Mouse (Mus musculus) spleen, adult 2 months (tissue): Measurements from ENCODE around the gene Dus2. TPM values are rescaled to one million over a fixed set of nuclear protein-coding genes. Genes with fewer than 3 reads are reported as not detected.
A peak's percentile ranks its signal among the peaks of the same experiment; 100 is the strongest.

ENCODE experiments used
- DNase-seq, 2 experiments: peaks; one replicate each; pipeline versions ENCODE4 v3.0.0 to v3.0.0-alpha.2; 2012 to 2021; ENCODE audit warnings: low spot score in 2 of 2, low read depth in 1 of 2
- H3K27ac ChIP-seq: fragments of 200-500 bp; 2 replicates; pipeline ENCODE4 v1.5.1; 2012; ENCODE audit warnings: low read length, inconsistent platforms; ENCODE audit not compliant: insufficient read depth
- H3K27me3 ChIP-seq: fragments of 200-500 bp; 2 replicates; pipeline ENCODE4 v1.6.1; 2012; ENCODE audit warnings: mild to moderate bottlenecking, moderate library complexity, low read length, inconsistent platforms; ENCODE audit not compliant: control insufficient read depth, insufficient read depth
- H3K36me3 ChIP-seq: fragments of 200-500 bp; 2 replicates; pipeline ENCODE4 v1.6.1; 2012; ENCODE audit warnings: mild to moderate bottlenecking, low read length, inconsistent platforms; ENCODE audit not compliant: control insufficient read depth, insufficient read depth
- H3K4me1 ChIP-seq: fragments of 200-500 bp; 2 replicates; pipeline ENCODE4 v1.6.1; 2011; ENCODE audit warnings: inconsistent platforms; ENCODE audit not compliant: control insufficient read depth, insufficient read depth, insufficient read length
- H3K4me3 ChIP-seq: fragments of 200-500 bp; 2 replicates; pipeline ENCODE4 v1.5.1; 2011; ENCODE audit warnings: mild to moderate bottlenecking, inconsistent platforms; ENCODE audit not compliant: insufficient read depth, insufficient read length; ENCODE audit errors: extremely low read depth
- CTCF ChIP-seq: fragments of 200-500 bp; IDR thresholded peaks from 2 replicates; pipeline ENCODE4 v1.5.1; 2011; ENCODE audit warnings: mild to moderate bottlenecking, inconsistent platforms; ENCODE audit not compliant: insufficient read depth, insufficient read length, insufficient replicate concordance; ENCODE audit errors: extremely low read depth
- POLR2A ChIP-seq: fragments of 200-500 bp; IDR thresholded peaks from 2 replicates; pipeline ENCODE4 v1.6.1; 2011; ENCODE audit warnings: low read depth, low read length, inconsistent platforms
- WGBS: fragments of 180-500 bp; shearing (Covaris S2); methylation state at CpG from one replicate; pipeline ENCODE4 v1.1.7; 2018; 5-methylcytosine and 5-hydroxymethylcytosine counted together
- polyA plus RNA-seq: library from polyadenylated mRNA; depleted of rRNA; stranded (reverse); fragments of >200 nt; gene quantifications from 2 replicates; pipeline ENCODE4 v1.2.3, GENCODE M21; 2012

The Dus2 gene
- polyA plus RNA-seq, 1 experiment, result 7.1 TPM

DNA sequence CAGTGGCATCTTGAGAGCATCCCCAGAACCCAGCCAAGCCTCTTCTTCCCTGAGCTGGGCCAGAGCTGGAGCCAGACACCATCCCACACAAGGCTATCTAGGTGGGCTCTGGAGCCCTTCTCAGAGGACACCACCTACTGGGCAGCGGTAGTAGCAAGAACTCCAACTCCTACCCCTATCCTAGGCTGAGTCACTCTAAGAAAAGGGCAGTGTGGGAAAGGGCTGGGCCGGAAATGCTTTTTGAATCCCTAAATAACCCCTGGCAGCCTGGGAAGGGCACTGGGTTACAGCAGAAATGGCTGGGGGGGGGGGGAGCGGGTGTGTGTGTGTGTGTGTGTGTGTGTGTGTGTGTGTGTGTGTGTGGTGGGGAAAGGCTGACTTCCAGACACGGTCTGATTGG is 33.3 kb upstream of the Dus2 start:
- Histone ChIP-seq H3K4me1 (no peaks in the 10 kb centered on the region), H3K27me3 (no peaks in the 10 kb centered on the region), H3K36me3 (no peaks in the 10 kb centered on the region), H3K4me3 (no peak overlapping the region), H3K27ac (no peak overlapping the region)
- TF ChIP-seq CTCF (no peak), POLR2A (no peak)
- 87% methylated on average over 2 of the region's 4 CpGs for WGBS
- no peak for DNase-seq

DNA sequence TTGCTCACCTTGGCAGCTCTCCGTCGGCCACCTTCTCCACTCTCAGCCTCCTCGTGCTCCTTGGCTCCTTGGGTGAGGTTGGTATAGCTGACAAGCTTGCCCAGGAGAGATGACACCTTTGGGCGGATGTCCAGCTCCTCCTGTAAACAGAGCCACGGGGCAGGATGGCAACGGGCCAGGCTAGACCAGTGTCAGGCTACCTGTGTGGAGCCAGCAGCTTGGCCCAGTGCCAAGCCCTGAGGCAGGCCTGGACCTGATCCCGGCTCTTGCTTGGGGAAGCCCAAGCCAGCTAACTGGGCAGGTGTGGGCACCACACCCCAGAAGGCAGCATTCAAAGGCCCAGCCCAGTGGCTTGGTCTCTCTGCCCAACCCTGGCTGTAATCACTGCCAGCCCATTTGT is 31.8 kb upstream of the Dus2 start:
- no peak for TF ChIP-seq POLR2A
- TF ChIP-seq CTCF, result no peak
- Histone ChIP-seq H3K4me3 (no peak overlapping the region), H3K27ac (no peak overlapping the region), H3K4me1 (no peaks in the 10 kb centered on the region), H3K36me3 (no peaks in the 10 kb centered on the region), H3K27me3 (no peaks in the 10 kb centered on the region)
- DNase-seq, result no peak
- 92% methylated on average over 7 of the region's 7 CpGs for WGBS

DNA sequence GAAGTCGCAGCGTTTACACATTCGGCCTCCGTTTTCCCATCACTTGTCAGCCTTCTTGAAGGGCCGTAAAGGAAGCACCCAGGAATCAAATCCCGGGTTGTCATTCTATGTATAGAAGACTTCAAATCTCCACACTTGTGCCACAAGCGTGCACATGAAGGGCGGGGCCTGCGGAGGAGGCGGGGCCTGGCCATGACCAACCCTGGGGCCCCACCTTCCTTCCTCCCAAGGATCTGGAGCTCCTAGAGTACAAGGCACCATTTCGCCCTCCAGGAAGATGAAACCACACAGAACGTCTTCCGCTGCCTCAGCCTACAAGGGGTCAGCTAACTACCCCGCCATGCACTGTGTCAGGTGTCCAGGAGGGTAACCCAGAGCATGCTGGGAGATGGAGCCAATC is 30.0 kb upstream of the Dus2 start:
- TF ChIP-seq POLR2A (no peak), CTCF (no peak)
- DNase-seq, result no peak
- H3K36me3 ChIP-seq, result no peaks in the 10 kb centered on the region

DNA sequence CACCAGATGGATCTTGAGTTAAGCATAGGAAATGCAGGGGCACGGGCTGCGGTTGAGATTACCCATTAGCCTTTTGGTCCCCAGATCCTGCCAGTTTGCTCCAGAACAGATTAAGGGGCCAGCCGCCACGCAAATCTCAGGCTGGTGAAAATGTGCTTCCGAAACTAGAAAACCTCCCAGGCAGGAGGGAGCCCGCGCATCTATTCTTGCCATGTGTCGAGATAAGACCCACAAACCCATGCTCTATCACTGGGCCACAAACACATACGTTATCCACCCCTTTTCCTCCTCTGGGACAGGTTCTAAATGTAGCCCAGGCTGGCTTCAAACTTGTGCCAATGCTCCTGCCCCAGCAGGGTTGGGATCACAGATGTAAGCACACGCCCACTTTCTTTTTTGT is 29.6 kb upstream of the Dus2 start:
- no peak overlapping the region for H3K27ac ChIP-seq

More for the DNA sequence above, 30.0 kb upstream of the Dus2 start:
- Histone ChIP-seq H3K27ac (no peak overlapping the region), H3K4me3 (no peak overlapping the region), H3K4me1 (peaks cover 2% of the 10 kb centered on the region; the same call in 1 of the 2 replicates), H3K27me3 (no peaks in the 10 kb centered on the region)
- WGBS, result 80% methylated on average over 14 of the region's 14 CpGs

DNA sequence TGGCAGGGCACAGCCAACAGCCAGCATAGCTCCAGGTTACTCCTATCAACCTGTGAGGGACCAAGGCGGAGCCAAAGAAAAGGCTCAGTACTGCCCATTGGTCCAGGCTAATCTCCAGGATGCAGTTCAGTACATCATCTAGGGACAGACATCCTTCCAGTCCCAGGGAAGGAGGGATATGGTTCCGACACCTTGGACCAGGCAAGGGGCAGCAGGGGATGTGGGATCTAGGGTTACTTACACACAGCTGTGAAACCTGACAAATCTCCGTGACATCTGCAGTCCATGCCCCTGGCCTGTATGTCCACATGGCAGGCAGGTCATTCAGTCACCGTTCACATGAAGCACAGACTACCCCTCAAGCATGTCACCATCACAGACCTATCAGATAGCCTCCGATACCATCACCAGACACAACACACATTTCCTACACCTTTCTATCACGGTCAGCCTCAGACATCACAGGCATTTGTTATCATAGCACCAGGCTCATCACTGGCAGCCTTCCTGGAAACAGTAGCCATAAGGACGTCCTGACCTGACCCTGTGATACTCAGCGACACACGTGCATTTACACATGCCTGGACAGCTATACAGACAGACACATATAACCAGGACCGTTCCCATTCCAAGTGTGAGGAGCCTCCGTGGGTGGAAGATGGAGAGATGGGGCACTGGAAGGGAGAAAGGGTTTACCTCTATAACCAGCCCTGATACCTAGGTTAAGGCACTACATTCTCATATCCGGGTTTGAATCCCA is 26.5 kb upstream of the Dus2 start:
- H3K27ac ChIP-seq, result no peak overlapping the region
- peak overlapping the region; percentile 78; the same call in 1 of the 2 replicates for H3K4me3 ChIP-seq
- WGBS, result 78% methylated on average over 12 of the region's 12 CpGs
- no peak for DNase-seq
- TF ChIP-seq POLR2A, result no peak
- TF ChIP-seq CTCF, result no peak
- peaks cover 6% of the 10 kb centered on the region; the same call in 1 of the 2 replicates for H3K4me1 ChIP-seq
- no peaks in the 10 kb centered on the region for H3K36me3 ChIP-seq
- H3K27me3 ChIP-seq, result no peaks in the 10 kb centered on the region

More for the DNA sequence above, 29.6 kb upstream of the Dus2 start:
- WGBS, result 82% methylated on average over 10 of the region's 10 CpGs
- no peak for DNase-seq
- H3K27me3 ChIP-seq, result no peaks in the 10 kb centered on the region
- no peaks in the 10 kb centered on the region for H3K36me3 ChIP-seq
- H3K4me1 ChIP-seq, result peaks cover 2% of the 10 kb centered on the region; the same call in 1 of the 2 replicates
- H3K4me3 ChIP-seq, result no peak overlapping the region
- TF ChIP-seq CTCF (no peak), POLR2A (no peak)

DNA sequence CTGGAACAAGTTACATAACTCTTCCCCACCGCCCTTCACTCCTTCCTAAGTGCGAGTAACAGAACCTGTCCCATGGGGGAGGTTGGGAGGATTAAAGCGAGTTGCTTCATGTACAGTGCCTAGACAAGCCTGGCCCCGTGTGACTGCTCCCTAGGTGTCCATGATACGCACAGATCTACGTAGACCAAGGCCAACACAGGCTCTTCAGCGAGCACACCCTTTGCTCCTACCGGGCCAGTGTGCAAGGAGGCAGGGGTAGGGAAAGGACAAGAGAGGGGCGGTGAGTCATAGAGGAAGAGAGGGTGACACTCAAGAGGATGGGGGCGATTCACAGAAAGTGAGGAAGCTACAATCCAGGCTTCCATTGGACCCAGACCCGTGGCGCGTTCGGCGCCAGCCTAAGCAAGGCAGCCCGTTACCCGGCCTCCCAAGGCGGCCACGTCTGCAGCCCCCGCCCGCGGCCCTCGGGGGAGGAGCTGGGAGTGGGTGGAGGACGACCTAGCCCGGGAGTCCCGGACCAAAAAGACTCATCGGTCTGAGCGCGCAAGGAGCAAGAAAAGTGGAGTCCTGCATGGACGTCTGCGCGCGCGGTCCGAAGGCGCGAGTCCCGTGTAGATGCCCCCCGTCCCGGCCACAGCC is 25.8 kb upstream of the Dus2 start:
- Histone ChIP-seq H3K27ac (peak overlapping the region; percentile 52; the same call in 1 of the 2 replicates), H3K4me1 (peaks cover 6% of the 10 kb centered on the region; the same call in 1 of the 2 replicates), H3K36me3 (no peaks in the 10 kb centered on the region), H3K27me3 (no peaks in the 10 kb centered on the region), H3K4me3 (peak overlapping the region; percentile 78)
- DNase-seq, result peak in 1 of 2 experiments; percentile 36
- no peak for TF ChIP-seq CTCF
- no peak for TF ChIP-seq POLR2A
- WGBS, result 4% methylated on average over 40 of the region's 40 CpGs
